Mouse (Mus musculus): ENCODE data around the gene Duxbl1. TPM values are rescaled to one million over a fixed set of nuclear protein-coding genes. Genes with fewer than 3 reads are reported as not detected.
"Not testable (repeated sequence)": the region's sequence is repeated elsewhere in the genome, so short reads cannot be mapped to it uniquely, and the experiment has no call there.

Gene Duxbl1
- total RNA-seq (2014; rRNA removed) (1.2 and 2.1 TPM in 2 replicates), polyA plus RNA-seq (2015; fragmentation: Nextera tagmentation; extraction: Ambion mirVana) (1.9 and 2.1 TPM in 2 replicates)

GRCm38 (mm10) chr14:25978371-25979241 lies at the start of gene Duxbl1:
Gene Duxbl1 (plus strand): TSS chr14:25978577.
- not testable (repeated sequence) for H3K9ac ChIP-seq (replicated peaks; ENCODE audit: low read length); DNase-seq (ENCODE audit: low spot score); H3K9me3 ChIP-seq (ENCODE audit: low read length); H3K4me1 ChIP-seq (ENCODE audit: insufficient read depth, low read length); H3K36me3 ChIP-seq (ENCODE audit: insufficient read depth, low read length); H3K4me3 ChIP-seq (ENCODE audit: low read length); H3K27me3 ChIP-seq (ENCODE audit: insufficient read depth, low read length)
- WGBS, result no CpG with 5 or more reads among the region's 25 CpGs
- peak within 1 kb of the TSS; percentile 31; the same call in 1 of the 2 replicates for H3K4me2 ChIP-seq (ENCODE audit: low read depth, low read length)
- ATAC-seq, result peak; percentile 95
- peak within 1 kb of the TSS; percentile 82 for H3K27ac ChIP-seq

- not testable (repeated sequence) for H3K4me3 ChIP-seq (ENCODE audit: low read length); H3K9ac ChIP-seq (replicated peaks; ENCODE audit: low read length); H3K4me1 ChIP-seq (ENCODE audit: insufficient read depth, low read length); ATAC-seq; H3K27ac ChIP-seq; DNase-seq (ENCODE audit: low spot score); H3K9me3 ChIP-seq (ENCODE audit: low read length); H3K27me3 ChIP-seq (ENCODE audit: insufficient read depth, low read length); H3K36me3 ChIP-seq (ENCODE audit: insufficient read depth, low read length); H3K4me2 ChIP-seq (ENCODE audit: low read depth, low read length)
- WGBS, result no CpG with 5 or more reads among the region's 5 CpGs
These were observed 41.3 kb upstream of the Duxbl1 start for GRCm38 (mm10) chr14:25936867-25937630.

DNA sequence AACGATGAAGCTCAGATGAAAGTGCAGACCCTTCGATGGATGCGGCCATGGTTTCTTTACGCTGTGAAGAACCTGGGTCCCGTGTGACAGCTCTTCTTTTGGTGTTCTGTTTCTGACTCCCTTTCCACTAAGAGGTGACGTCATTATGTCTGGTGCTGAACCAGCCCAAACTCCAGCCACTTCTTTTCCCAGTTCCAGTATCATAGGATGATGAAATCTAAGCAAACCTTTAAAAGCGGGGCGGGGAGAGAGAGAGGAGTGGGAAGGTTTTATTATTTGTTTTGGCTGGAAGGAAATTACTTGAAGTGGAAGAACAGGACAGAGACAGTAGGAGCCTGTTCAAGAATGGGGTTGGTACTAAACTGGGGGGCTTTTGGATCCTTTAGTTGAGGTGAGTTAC lies 40.4 kb upstream of the Duxbl1 start, which contains the start of gene Cphx1:
Gene Cphx1 (plus strand): TSS at position 301 of the 400 bp plus-strand sequence.
- no CpG with 5 or more reads among the region's 8 CpGs for WGBS
- not testable (repeated sequence) for H3K36me3 ChIP-seq (ENCODE audit: insufficient read depth, low read length)

GRCm38 (mm10) chr14:25957861-25958260 lies 20.5 kb upstream of the Duxbl1 start:
- H3K36me3 ChIP-seq (ENCODE audit: insufficient read depth, low read length); H3K4me2 ChIP-seq (ENCODE audit: low read depth, low read length); H3K27ac ChIP-seq; H3K9ac ChIP-seq (replicated peaks; ENCODE audit: low read length); H3K27me3 ChIP-seq (ENCODE audit: insufficient read depth, low read length); H3K4me1 ChIP-seq (ENCODE audit: insufficient read depth, low read length); H3K4me3 ChIP-seq (ENCODE audit: low read length); H3K9me3 ChIP-seq (ENCODE audit: low read length); ATAC-seq; DNase-seq (ENCODE audit: low spot score): not testable (repeated sequence)
- WGBS, result no CpG with 5 or more reads among the region's 3 CpGs

More for the DNA sequence above, 40.4 kb upstream of the Duxbl1 start, which contains the start of gene Cphx1:
- H3K9me3 ChIP-seq (ENCODE audit: low read length); H3K27me3 ChIP-seq (ENCODE audit: insufficient read depth, low read length); ATAC-seq; DNase-seq (ENCODE audit: low spot score); H3K4me2 ChIP-seq (ENCODE audit: low read depth, low read length); H3K4me3 ChIP-seq (ENCODE audit: low read length); H3K4me1 ChIP-seq (ENCODE audit: insufficient read depth, low read length); H3K27ac ChIP-seq; H3K9ac ChIP-seq (replicated peaks; ENCODE audit: low read length): not testable (repeated sequence)

- Histone ChIP-seq H3K27ac (peak overlapping the region; percentile 82), H3K4me2 (ENCODE audit: low read depth, low read length) (peak overlapping the region; percentile 31; the same call in 1 of the 2 replicates)
- H3K4me1 ChIP-seq (ENCODE audit: insufficient read depth, low read length); H3K4me3 ChIP-seq (ENCODE audit: low read length); H3K36me3 ChIP-seq (ENCODE audit: insufficient read depth, low read length); H3K27me3 ChIP-seq (ENCODE audit: insufficient read depth, low read length); DNase-seq (ENCODE audit: low spot score); H3K9ac ChIP-seq (replicated peaks; ENCODE audit: low read length); H3K9me3 ChIP-seq (ENCODE audit: low read length): not testable (repeated sequence)
- peak; percentile 44; the same call in 1 of the 2 replicates for ATAC-seq
- WGBS, result 2% methylated on average over 6 of the region's 13 CpGs
These were observed 1.0 kb downstream of the Duxbl1 start for GRCm38 (mm10) chr14:25979242-25979941.

- DNase-seq (ENCODE audit: low spot score); H3K4me2 ChIP-seq (ENCODE audit: low read depth, low read length); H3K4me3 ChIP-seq (ENCODE audit: low read length); H3K27ac ChIP-seq; H3K9me3 ChIP-seq (ENCODE audit: low read length); H3K9ac ChIP-seq (replicated peaks; ENCODE audit: low read length); H3K27me3 ChIP-seq (ENCODE audit: insufficient read depth, low read length); ATAC-seq; H3K36me3 ChIP-seq (ENCODE audit: insufficient read depth, low read length); H3K4me1 ChIP-seq (ENCODE audit: insufficient read depth, low read length): not testable (repeated sequence)
- WGBS, result 63% methylated on average over 6 of the region's 9 CpGs
These were observed 3.5 kb downstream of the Duxbl1 start for GRCm38 (mm10) chr14:25981880-25982279.

- H3K9ac ChIP-seq (replicated peaks; ENCODE audit: low read length); ATAC-seq; H3K4me1 ChIP-seq (ENCODE audit: insufficient read depth, low read length); H3K27me3 ChIP-seq (ENCODE audit: insufficient read depth, low read length); DNase-seq (ENCODE audit: low spot score); H3K4me2 ChIP-seq (ENCODE audit: low read depth, low read length); H3K27ac ChIP-seq; H3K9me3 ChIP-seq (ENCODE audit: low read length); H3K36me3 ChIP-seq (ENCODE audit: insufficient read depth, low read length); H3K4me3 ChIP-seq (ENCODE audit: low read length): not testable (repeated sequence)
- no CpG with 5 or more reads among the region's 2 CpGs for WGBS
These were observed 29.1 kb downstream of the Duxbl1 start for GRCm38 (mm10) chr14:26007462-26007861.

DNA sequence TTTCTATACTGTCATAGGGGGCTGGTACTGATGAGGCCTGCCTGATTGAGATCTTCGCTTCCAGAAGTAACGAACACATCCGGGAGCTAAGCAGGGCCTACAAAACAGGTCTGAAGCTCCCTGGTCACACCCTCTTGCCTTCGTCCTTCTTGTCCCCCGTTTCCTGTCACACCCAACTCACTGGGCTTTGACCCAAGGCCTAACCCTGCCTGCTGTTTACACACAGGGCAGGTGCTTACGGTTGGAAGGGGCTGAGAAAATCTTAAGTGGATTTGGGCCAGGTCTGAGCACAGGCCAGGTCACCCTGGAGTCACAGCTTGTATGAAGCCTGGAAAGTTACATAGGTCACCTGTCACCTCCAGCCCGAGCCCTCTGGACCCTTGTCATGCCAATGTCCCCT lies 38.0 kb downstream of the Duxbl1 start:
- H3K27me3 ChIP-seq (ENCODE audit: insufficient read depth, low read length); ATAC-seq; H3K9me3 ChIP-seq (ENCODE audit: low read length); H3K4me2 ChIP-seq (ENCODE audit: low read depth, low read length); H3K4me1 ChIP-seq (ENCODE audit: insufficient read depth, low read length); H3K36me3 ChIP-seq (ENCODE audit: insufficient read depth, low read length); H3K27ac ChIP-seq; DNase-seq (ENCODE audit: low spot score); H3K4me3 ChIP-seq (ENCODE audit: low read length); H3K9ac ChIP-seq (replicated peaks; ENCODE audit: low read length): not testable (repeated sequence)
- WGBS, result no CpG with 5 or more reads among the region's 7 CpGs

DNA sequence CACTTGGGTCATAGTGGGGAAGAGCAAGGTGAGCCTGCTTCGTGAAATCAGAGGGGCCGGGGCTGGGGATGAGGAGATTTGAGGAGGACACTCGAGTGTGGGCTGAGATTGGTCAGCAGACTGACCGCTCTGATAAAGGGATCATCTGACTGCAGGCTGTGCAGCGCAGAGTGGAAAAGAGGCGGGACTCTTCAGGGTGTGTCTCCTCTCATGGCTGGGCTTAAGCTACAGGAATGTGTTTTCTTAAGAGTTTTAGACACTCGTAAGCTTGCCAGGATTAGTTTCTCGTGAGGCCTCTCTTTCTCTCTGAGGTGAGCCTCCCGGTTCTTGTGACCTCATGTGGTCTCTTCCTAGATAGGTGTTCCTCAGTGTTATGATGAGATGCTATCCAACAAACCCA lies 43.2 kb downstream of the Duxbl1 start:
- not testable (repeated sequence) for H3K4me1 ChIP-seq (ENCODE audit: insufficient read depth, low read length); ATAC-seq; H3K9me3 ChIP-seq (ENCODE audit: low read length); DNase-seq (ENCODE audit: low spot score); H3K36me3 ChIP-seq (ENCODE audit: insufficient read depth, low read length); H3K27ac ChIP-seq; H3K27me3 ChIP-seq (ENCODE audit: insufficient read depth, low read length); H3K4me3 ChIP-seq (ENCODE audit: low read length); H3K4me2 ChIP-seq (ENCODE audit: low read depth, low read length); H3K9ac ChIP-seq (replicated peaks; ENCODE audit: low read length)
- WGBS, result no CpG with 5 or more reads among the region's 9 CpGs
